Mouse (Mus musculus) liver, embryonic 15.5 days (tissue): ENCODE measurements around the gene Adam10. TPM values are rescaled to one million over a fixed set of nuclear protein-coding genes. Genes with fewer than 3 reads are reported as not detected.

ENCODE experiments used
- ATAC-seq: fragments of 200-750 bp; cut with Nextera tagmentation; 2 replicates; pipeline ENCODE4 v1.8.0; 2017; ENCODE audit warnings: moderate number of reproducible peaks, mild to moderate bottlenecking, moderate library complexity; ENCODE audit not compliant: insufficient read depth
- H3K27ac ChIP-seq: fragments of 300-500 bp; sonication (generic); replicated peaks from 2 replicates; pipeline ENCODE4 v1.5.1; 2015; ENCODE audit warnings: mild to moderate bottlenecking, inconsistent platforms
- H3K27me3 ChIP-seq: fragments of 300-500 bp; sonication (generic); 2 replicates; pipeline ENCODE4 v1.6.1; 2015; ENCODE audit warnings: mild to moderate bottlenecking, inconsistent platforms
- H3K36me3 ChIP-seq: fragments of 300-500 bp; sonication (generic); replicated peaks from 2 replicates; pipeline ENCODE4 v1.6.1; 2015; ENCODE audit warnings: moderate library complexity, mild to moderate bottlenecking, inconsistent platforms
- H3K4me1 ChIP-seq: fragments of 300-500 bp; sonication (generic); replicated peaks from 2 replicates; pipeline ENCODE4 v1.6.1; 2015; ENCODE audit warnings: inconsistent platforms
- H3K4me2 ChIP-seq: fragments of 300-500 bp; sonication (generic); 2 replicates; pipeline ENCODE4 v1.6.1; 2015; ENCODE audit warnings: moderate library complexity, mild to moderate bottlenecking, inconsistent platforms
- H3K4me3 ChIP-seq: fragments of 300-500 bp; sonication (generic); replicated peaks from 2 replicates; pipeline ENCODE4 v1.5.1; 2015; ENCODE audit warnings: mild to moderate bottlenecking, inconsistent platforms
- H3K9ac ChIP-seq: fragments of 300-500 bp; sonication (generic); 2 replicates; pipeline ENCODE4 v1.6.1; 2015; ENCODE audit warnings: moderate library complexity, mild to moderate bottlenecking, inconsistent platforms
- H3K9me3 ChIP-seq: fragments of 300-500 bp; sonication (generic); replicated peaks from 2 replicates; pipeline ENCODE4 v1.6.1; 2016; ENCODE audit warnings: inconsistent platforms
- WGBS: fragments of 180-500 bp; shearing (Covaris S2); methylation state at CpG from one replicate; pipeline ENCODE4 v1.1.7; 2015; ENCODE audit warnings: mixed read lengths; ENCODE audit not compliant: insufficient replicate concordance; 5-methylcytosine and 5-hydroxymethylcytosine counted together
- polyA plus RNA-seq: library from polyadenylated mRNA; unstranded; fragments of >200 nt; fragmentation: Nextera tagmentation; extraction: Ambion mirVana; gene quantifications from 2 replicates; pipeline ENCODE4 v1.2.1, GENCODE M21; 2015

Gene Adam10
- polyA plus RNA-seq, result 71.4 and 71.9 TPM in 2 replicates

DNA sequence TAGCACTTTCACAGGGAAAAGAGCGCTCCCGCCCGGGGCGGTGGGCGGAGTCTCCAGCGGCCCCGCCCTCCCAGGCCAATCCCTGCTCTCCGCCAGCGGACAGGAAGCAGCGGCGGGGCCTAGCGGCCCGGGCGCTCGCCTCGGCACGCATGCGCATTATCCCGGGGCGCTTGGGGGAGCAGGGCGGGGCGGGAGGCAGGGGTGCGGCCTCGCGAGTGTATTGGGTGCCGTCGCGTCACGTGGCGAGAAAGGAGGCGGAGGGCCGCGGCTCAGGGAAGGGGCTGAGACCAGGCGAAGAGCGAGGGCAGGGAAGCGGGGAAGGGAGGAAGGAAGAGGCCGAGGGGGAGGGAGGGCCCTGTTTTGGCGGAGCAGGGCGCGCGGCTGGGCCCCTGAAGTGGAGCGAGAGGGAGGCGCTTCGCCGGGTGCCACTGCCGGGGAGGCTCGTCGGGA, at the start of gene Adam10:
Gene Adam10, plus strand, starts transcription at position 316 of the 450 bp plus-strand sequence.
- H3K9me3 ChIP-seq, result no peaks in the 10 kb centered on the region
- peak within 1 kb of the TSS; percentile 100 for H3K9ac ChIP-seq
- ATAC-seq, result peak; percentile 97
- peaks cover 44% of the 10 kb centered on the region for H3K4me1 ChIP-seq
- WGBS, result under 1% methylated on average over 48 of the region's 48 CpGs
- no peaks in the 10 kb centered on the region for H3K27me3 ChIP-seq
- peak within 1 kb of the TSS; percentile 99 for H3K27ac ChIP-seq
- peaks cover 4% of the 10 kb centered on the region; the same call in 1 of the 2 replicates for H3K36me3 ChIP-seq
- peak within 1 kb of the TSS; percentile 100 for H3K4me3 ChIP-seq
- H3K4me2 ChIP-seq, result peak within 1 kb of the TSS; percentile 84

DNA sequence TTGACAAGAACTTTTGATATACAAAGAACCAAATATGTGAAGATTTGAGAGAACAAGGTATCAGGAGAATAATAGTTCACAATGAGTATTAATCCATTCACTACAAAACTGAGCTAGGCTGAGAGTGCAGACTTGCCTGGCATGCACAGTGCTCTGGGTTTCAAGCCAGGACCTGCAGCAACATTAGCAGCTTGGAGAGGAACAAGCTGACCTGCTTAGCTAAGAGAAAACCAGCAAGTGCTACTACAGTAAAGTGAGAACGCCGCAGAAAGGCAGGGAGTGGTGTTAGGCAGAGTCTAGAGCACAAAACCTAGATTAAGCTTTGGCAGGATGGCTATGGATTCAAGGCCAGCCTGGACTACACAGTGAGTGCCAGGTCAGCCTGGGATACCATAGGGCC, 49.1 kb upstream of the Adam10 start:
- WGBS, result 84% methylated on average over 2 of the region's 2 CpGs
- Histone ChIP-seq H3K27me3 (no peaks in the 10 kb centered on the region), H3K4me2 (no peak overlapping the region), H3K4me3 (no peak overlapping the region), H3K36me3 (peaks cover 57% of the 10 kb centered on the region), H3K27ac (no peak overlapping the region), H3K4me1 (no peaks in the 10 kb centered on the region), H3K9ac (no peak overlapping the region), H3K9me3 (no peaks in the 10 kb centered on the region)
- no peak for ATAC-seq

DNA sequence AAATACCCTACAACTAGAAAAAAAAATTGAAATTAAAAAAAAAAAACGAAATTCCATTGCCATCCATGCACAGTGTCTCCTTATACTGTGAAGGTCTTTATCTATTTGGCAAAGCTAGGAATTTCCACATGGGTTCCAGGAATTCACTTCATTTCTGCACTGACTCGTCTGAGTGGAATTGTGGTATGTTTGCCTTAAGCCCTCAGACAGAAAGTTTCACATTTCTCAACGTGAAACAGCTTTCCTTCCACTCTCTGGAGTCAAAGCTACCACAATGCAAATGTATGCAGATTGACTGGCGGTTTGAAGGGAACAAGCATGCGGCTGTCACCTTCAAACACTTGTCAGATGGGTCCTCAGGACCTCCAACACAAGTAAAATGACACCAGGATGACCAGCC, 47.1 kb upstream of the Adam10 start:
- ATAC-seq, result no peak
- Histone ChIP-seq H3K9me3 (no peaks in the 10 kb centered on the region), H3K27me3 (no peaks in the 10 kb centered on the region), H3K4me2 (no peak overlapping the region), H3K4me3 (no peak overlapping the region), H3K36me3 (peaks cover 46% of the 10 kb centered on the region), H3K27ac (no peak overlapping the region), H3K9ac (no peak overlapping the region), H3K4me1 (no peaks in the 10 kb centered on the region)
- WGBS, result 43% methylated on average over 5 of the region's 5 CpGs

DNA sequence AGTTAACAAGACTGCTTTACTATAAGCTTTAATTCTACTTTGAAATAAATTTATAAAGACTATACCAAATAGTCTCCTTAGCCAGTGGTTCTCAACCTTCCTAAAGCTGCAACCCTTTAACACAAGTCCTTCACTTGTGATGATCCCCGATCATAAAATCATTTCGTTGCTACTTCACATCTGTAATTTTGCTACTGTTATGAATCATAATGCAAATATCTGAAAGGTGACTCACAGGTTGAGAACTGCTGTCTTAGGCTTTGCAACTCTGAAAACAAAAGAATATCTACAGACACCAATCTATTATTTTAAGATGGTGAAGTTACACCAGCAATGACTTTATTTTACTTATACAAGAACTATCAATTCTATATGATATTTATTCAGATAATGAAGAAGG, 42.0 kb upstream of the Adam10 start:
- Histone ChIP-seq H3K4me2 (no peak overlapping the region), H3K9ac (no peak overlapping the region), H3K9me3 (no peaks in the 10 kb centered on the region), H3K36me3 (peaks cover 63% of the 10 kb centered on the region), H3K4me1 (no peaks in the 10 kb centered on the region), H3K27ac (no peak overlapping the region), H3K27me3 (no peaks in the 10 kb centered on the region), H3K4me3 (no peak overlapping the region)
- ATAC-seq, result no peak
- 82% methylated on average over 2 of the region's 2 CpGs for WGBS

DNA sequence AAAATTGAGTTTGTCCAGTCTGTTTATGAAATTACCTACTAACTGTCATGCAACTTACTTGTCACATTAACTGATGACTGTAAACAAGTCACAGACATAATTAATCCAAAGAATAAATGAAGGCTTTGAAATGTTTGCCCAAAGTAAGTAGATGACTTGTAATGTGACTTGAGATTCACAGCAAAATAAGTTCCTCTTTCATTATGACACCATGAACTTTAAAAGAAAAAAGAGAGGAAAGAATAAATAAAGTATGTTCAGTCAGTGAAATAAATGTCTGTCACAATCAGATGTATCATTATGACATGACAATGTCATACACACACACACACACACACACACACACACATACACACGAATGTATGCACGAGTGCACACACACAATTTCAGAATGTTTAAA, 28.5 kb upstream of the Adam10 start:
- Histone ChIP-seq H3K4me2 (no peak overlapping the region), H3K27ac (no peak overlapping the region), H3K36me3 (peaks cover 61% of the 10 kb centered on the region), H3K9me3 (no peaks in the 10 kb centered on the region), H3K9ac (no peak overlapping the region), H3K4me1 (peaks cover 45% of the 10 kb centered on the region), H3K27me3 (no peaks in the 10 kb centered on the region), H3K4me3 (no peak overlapping the region)
- ATAC-seq, result no peak
- 83% methylated on average over 2 of the region's 2 CpGs for WGBS

DNA sequence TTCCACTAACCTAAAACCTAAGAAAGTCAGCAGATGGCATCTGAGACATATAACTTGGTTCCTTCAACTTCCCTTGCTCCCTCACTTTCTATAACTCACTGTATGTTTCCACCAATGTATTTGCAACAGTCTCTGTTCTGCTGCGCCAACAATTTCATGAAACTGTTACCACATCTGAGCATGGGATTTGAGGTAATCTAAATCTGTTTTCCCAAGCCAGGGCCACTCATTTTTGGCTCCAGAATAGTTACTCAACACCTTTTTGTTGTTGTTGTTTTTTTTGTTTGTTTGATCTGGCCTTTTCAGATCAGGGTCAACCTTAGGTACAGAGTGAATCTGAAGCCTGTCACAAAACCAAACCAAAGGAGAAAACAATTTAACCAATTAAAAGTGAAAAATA, 27.8 kb upstream of the Adam10 start:
- no peak overlapping the region for H3K27ac ChIP-seq
- ATAC-seq, result no peak
- H3K4me2 ChIP-seq, result no peak overlapping the region
- H3K36me3 ChIP-seq, result peaks cover 60% of the 10 kb centered on the region
- no peak overlapping the region for H3K9ac ChIP-seq
- H3K9me3 ChIP-seq, result no peaks in the 10 kb centered on the region
- H3K27me3 ChIP-seq, result no peaks in the 10 kb centered on the region
- peaks cover 45% of the 10 kb centered on the region for H3K4me1 ChIP-seq
- WGBS, result 94% methylated on average over 1 of the region's 1 CpGs
- H3K4me3 ChIP-seq, result no peak overlapping the region

DNA sequence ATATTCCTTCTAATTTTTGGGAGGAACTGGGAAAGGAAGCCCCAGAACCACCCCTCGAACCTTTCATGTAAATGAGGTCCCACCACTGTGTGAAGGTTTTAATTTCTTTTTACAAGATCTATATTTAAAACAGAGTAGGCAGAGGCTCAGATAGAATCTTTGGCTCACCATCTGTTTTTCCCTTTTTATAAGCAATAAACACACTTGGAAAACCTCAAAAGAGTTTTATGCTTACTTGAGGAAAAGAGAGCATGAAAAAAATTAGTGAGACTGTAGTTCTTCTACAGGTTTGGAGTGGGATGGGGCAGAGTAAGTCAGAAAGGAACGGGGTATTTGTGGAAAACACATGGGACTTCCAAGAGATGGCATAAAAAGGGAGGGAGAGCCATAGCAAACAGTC, 26.6 kb upstream of the Adam10 start:
- Histone ChIP-seq H3K4me2 (peak overlapping the region; percentile 76), H3K36me3 (peaks cover 52% of the 10 kb centered on the region), H3K4me1 (peaks cover 45% of the 10 kb centered on the region), H3K9ac (no peak overlapping the region), H3K27me3 (no peaks in the 10 kb centered on the region), H3K9me3 (no peaks in the 10 kb centered on the region), H3K4me3 (no peak overlapping the region), H3K27ac (0 out of 2 replicates have a peak overlapping the region, but pooled peaks have one; percentile 11)
- WGBS, result 75% methylated on average over 2 of the region's 2 CpGs
- no peak for ATAC-seq

DNA sequence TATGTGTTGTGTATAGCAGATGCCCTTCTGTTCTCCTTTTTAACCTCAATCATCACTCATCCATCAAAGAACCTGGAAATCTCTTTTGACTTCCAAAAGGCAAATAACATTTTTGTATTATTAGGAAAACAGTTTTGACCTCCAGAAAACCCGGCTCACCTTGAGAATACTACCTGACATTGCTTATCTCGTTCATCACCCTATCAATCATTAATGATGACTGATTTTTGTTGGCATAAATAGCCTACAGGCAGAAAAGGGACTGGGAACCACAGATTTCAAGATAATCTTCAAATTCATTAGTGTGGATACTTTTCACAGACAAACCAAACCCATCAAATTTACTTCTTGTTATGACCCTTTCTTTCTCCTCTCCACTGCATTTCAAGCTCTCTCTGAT, 24.9 kb upstream of the Adam10 start:
- Histone ChIP-seq H3K4me3 (peak overlapping the region; percentile 95), H3K36me3 (peaks cover 46% of the 10 kb centered on the region), H3K9me3 (no peaks in the 10 kb centered on the region), H3K4me1 (peaks cover 46% of the 10 kb centered on the region), H3K4me2 (peak overlapping the region; percentile 76), H3K27me3 (no peaks in the 10 kb centered on the region), H3K27ac (0 out of 2 replicates have a peak overlapping the region, but pooled peaks have one; percentile 0), H3K9ac (peak overlapping the region; percentile 20)
- 69% methylated on average over 2 of the region's 2 CpGs for WGBS
- ATAC-seq, result no peak

DNA sequence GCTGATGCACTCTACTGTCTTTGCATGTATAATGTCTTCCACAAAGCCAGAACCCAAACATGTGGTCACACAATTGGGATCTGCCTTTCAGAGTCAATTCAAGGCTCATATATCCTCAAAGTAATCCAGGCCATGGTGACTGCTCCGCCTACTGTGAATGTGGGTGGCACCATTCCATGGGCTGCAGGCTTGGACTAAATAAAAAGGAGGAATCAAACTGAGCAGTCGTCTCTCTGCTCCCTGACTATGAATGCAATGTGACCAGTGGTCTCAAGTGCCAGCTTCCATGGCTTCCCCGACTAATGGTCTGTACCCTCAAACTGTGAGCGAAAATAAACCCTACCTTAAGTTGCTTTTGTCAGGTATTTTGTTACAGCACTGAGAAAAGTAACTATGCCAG, 24.3 kb upstream of the Adam10 start:
- peak overlapping the region; percentile 95 for H3K4me3 ChIP-seq
- H3K27me3 ChIP-seq, result no peaks in the 10 kb centered on the region
- 72% methylated on average over 4 of the region's 4 CpGs for WGBS
- H3K27ac ChIP-seq, result peak overlapping the region; percentile 29; the same call in 1 of the 2 replicates
- no peak for ATAC-seq
- peaks cover 40% of the 10 kb centered on the region for H3K36me3 ChIP-seq
- H3K9ac ChIP-seq, result peak overlapping the region; percentile 20
- peak overlapping the region; percentile 76 for H3K4me2 ChIP-seq
- peaks cover 49% of the 10 kb centered on the region for H3K4me1 ChIP-seq
- H3K9me3 ChIP-seq, result no peaks in the 10 kb centered on the region

DNA sequence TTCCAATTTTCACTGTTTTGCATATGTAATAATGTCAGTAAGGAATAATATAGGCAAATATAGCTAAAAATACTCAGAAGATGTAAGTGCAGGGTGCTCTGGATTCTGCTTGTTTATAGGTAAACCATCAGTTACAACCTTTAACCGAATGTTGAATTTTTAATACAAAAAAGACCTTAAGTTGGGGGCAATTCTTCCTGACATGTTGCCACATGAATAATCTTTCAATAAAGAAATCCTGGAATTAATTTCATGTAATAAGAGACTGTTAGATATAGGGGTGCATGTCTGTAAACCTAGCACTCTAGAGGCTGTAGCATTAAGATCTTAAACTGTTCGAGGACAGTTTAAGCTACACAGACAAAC, 23.1 kb upstream of the Adam10 start:
- peak overlapping the region; percentile 99 for H3K9ac ChIP-seq
- H3K4me3 ChIP-seq, result peak overlapping the region; percentile 95
- H3K4me1 ChIP-seq, result peaks cover 51% of the 10 kb centered on the region
- WGBS, result 29% methylated on average over 2 of the region's 2 CpGs
- H3K27me3 ChIP-seq, result no peaks in the 10 kb centered on the region
- H3K36me3 ChIP-seq, result peaks cover 31% of the 10 kb centered on the region
- no peaks in the 10 kb centered on the region for H3K9me3 ChIP-seq
- no peak for ATAC-seq
- H3K27ac ChIP-seq, result peak overlapping the region; percentile 98
- H3K4me2 ChIP-seq, result peak overlapping the region; percentile 76

DNA sequence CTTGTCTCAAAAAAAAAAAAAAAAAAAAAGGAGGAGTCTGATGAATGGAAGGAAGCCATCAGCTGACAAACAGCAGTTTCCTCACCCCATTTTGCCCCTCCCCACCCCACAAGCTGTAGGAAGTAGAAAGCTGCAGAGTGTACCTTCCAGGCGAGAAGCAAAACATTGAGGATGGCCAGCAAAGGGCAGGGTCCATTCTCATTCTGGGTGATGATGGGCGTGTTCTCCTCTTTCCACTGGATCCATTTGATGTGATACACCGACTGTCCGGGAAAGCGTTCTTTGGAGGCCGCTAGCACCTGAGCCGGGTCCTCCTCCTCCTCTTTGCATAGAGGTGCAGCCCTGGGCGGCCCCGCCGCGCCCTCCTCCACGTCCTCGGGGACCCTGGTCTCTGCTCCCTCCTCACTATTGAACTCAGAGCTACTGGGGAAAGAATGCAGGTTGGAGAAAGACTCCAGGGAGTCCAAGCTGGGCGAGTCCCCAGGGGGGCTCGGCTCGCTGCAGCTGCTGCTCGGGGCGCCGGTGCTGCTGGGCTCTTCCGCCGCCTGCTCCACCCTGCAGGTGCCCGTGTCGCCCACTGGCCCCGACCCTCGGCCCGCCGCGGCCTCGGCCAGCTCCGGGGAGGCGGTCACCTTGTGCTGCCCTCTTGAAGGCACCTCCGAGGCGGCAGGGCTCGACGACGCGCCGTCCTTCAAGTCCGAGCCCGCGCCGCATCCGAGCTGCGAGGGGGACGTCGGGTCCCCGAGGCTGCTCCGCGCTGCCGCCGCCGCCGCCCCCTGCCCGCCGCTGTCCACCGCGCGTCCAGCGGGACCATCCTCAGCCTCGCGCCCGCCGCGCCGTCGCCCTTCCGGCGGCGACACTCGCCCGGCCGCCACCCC, 22.4 kb upstream of the Adam10 start, which contains the start of gene Gm10642:
Gene Gm10642, plus strand, starts transcription at position 122 of the 878 bp plus-strand sequence.
- H3K27ac ChIP-seq, result peak within 1 kb of the TSS; percentile 98
- ATAC-seq, result peak; percentile 26
- peaks cover 25% of the 10 kb centered on the region for H3K36me3 ChIP-seq
- no peaks in the 10 kb centered on the region for H3K27me3 ChIP-seq
- under 1% methylated on average over 72 of the region's 72 CpGs for WGBS
- H3K9ac ChIP-seq, result peak within 1 kb of the TSS; percentile 99
- H3K9me3 ChIP-seq, result no peaks in the 10 kb centered on the region
- H3K4me1 ChIP-seq, result peaks cover 47% of the 10 kb centered on the region
- H3K4me2 ChIP-seq, result peak within 1 kb of the TSS; percentile 76
- H3K4me3 ChIP-seq, result peak within 1 kb of the TSS; percentile 95
